Mouse (Mus musculus): ENCODE measurements around the gene Ddt. TPM values are rescaled to one million over a fixed set of nuclear protein-coding genes. Genes with fewer than 3 reads are reported as not detected.
"Not testable (repeated sequence)": the region's sequence is repeated elsewhere in the genome, so short reads cannot be mapped to it uniquely, and the experiment has no call there.

Ddt gene
- polyA plus RNA-seq, 2 experiments = 116 to 169 TPM

GRCm38 (mm10) chr10:75779206-75780174 lies 6.3 kb upstream of the Ddt start:
- no peak for ATAC-seq (ENCODE audit: insufficient read depth)
- WGBS (ENCODE audit: insufficient replicate concordance) = 29% methylated on average over 15 of the region's 15 CpGs
- no peak overlapping the region for H3K4me3 ChIP-seq (ENCODE audit: insufficient read depth in 1 of 2, low read depth in 2 of 2, low read length in 2 of 2)

GRCm38 (mm10) chr10:75777885-75778284 lies 4.7 kb upstream of the Ddt start:
- WGBS (ENCODE audit: insufficient replicate concordance) = 54% methylated on average over 2 of the region's 2 CpGs
- Histone ChIP-seq H3K9me3 (ENCODE audit: control insufficient read depth, low read length) (no peaks in the 10 kb centered on the region), H3K27ac (no peak overlapping the region), H3K4me3 (ENCODE audit: insufficient read depth in 1 of 2, low read depth in 2 of 2, low read length in 2 of 2) (no peak overlapping the region), H3K36me3 (replicated peaks; ENCODE audit: control insufficient read depth, insufficient read depth, low read depth) (no peaks in the 10 kb centered on the region), H3K27me3 (ENCODE audit: control insufficient read depth, insufficient read depth, low read length) (peaks cover 25% of the 10 kb centered on the region), H3K9ac (replicated peaks) (no peak overlapping the region), H3K4me1 (replicated peaks; ENCODE audit: control insufficient read depth in 2 of 2, insufficient read depth in 2 of 2, low read length in 1 of 2) (peaks cover 4 to 7% of the 10 kb centered on the region in 2 experiments), H3K4me2 (ENCODE audit: low read depth) (no peak overlapping the region)
- no peak for DNase-seq (ENCODE audit: low read depth in 3 of 3, low spot score in 3 of 3)
- TF ChIP-seq CTCF (IDR thresholded peaks at IDR 0.05; ENCODE audit: low read depth) (no peak), EP300 (IDR thresholded peaks at IDR 0.05; ENCODE audit: low read depth) (no peak)
- ATAC-seq (ENCODE audit: insufficient read depth) = no peak

More at GRCm38 (mm10) chr10:75779206-75780174, 6.3 kb upstream of the Ddt start:
- no peak for DNase-seq (ENCODE audit: low read depth in 3 of 3, low spot score in 3 of 3)
- H3K9ac ChIP-seq (replicated peaks) = no peak overlapping the region
- peaks cover 25% of the 10 kb centered on the region for H3K27me3 ChIP-seq (ENCODE audit: control insufficient read depth, insufficient read depth, low read length)
- H3K4me2 ChIP-seq (ENCODE audit: low read depth) = peak overlapping the region; percentile 49; the same call in 1 of the 2 replicates
- no peak for TF ChIP-seq CTCF (IDR thresholded peaks at IDR 0.05; ENCODE audit: low read depth)
- no peak for TF ChIP-seq EP300 (IDR thresholded peaks at IDR 0.05; ENCODE audit: low read depth)
- H3K4me1 ChIP-seq (replicated peaks; ENCODE audit: control insufficient read depth in 2 of 2, insufficient read depth in 2 of 2, low read length in 1 of 2) = peaks cover 0 to 2% of the 10 kb centered on the region in 2 experiments; a peak in 1 of 4 replicates
- H3K9me3 ChIP-seq (ENCODE audit: control insufficient read depth, low read length) = no peaks in the 10 kb centered on the region
- no peak overlapping the region for H3K27ac ChIP-seq
- H3K36me3 ChIP-seq (replicated peaks; ENCODE audit: control insufficient read depth, insufficient read depth, low read depth) = no peaks in the 10 kb centered on the region

- Histone ChIP-seq H3K9ac (replicated peaks) (no peak overlapping the region), H3K4me2 (ENCODE audit: low read depth) (no peak overlapping the region), H3K27ac (no peak overlapping the region), H3K9me3 (ENCODE audit: control insufficient read depth, low read length) (no peaks in the 10 kb centered on the region), H3K36me3 (replicated peaks; ENCODE audit: control insufficient read depth, insufficient read depth, low read depth) (no peaks in the 10 kb centered on the region), H3K4me3 (ENCODE audit: insufficient read depth in 1 of 2, low read depth in 2 of 2, low read length in 2 of 2) (no peak overlapping the region), H3K4me1 (replicated peaks; ENCODE audit: control insufficient read depth in 2 of 2, insufficient read depth in 2 of 2, low read length in 1 of 2) (peaks cover 4 to 7% of the 10 kb centered on the region in 2 experiments), H3K27me3 (ENCODE audit: control insufficient read depth, insufficient read depth, low read length) (peaks cover 25% of the 10 kb centered on the region)
- DNase-seq (ENCODE audit: low read depth in 3 of 3, low spot score in 3 of 3) (no peak), ATAC-seq (ENCODE audit: insufficient read depth) (no peak)
- TF ChIP-seq CTCF (IDR thresholded peaks at IDR 0.05; ENCODE audit: low read depth) (no peak), EP300 (IDR thresholded peaks at IDR 0.05; ENCODE audit: low read depth) (no peak)
- WGBS (ENCODE audit: insufficient replicate concordance) = 69% methylated on average over 6 of the region's 6 CpGs
These were observed 3.3 kb upstream of the Ddt start for GRCm38 (mm10) chr10:75776562-75776961.

- DNase-seq (ENCODE audit: low read depth in 3 of 3, low spot score in 3 of 3) = no peak
These were observed 1.4 kb upstream of the Ddt start for GRCm38 (mm10) chr10:75774587-75774986.

GRCm38 (mm10) chr10:75774102-75774501 lies 888 bp upstream of the Ddt start:
- ATAC-seq (ENCODE audit: insufficient read depth) (no peak), DNase-seq (ENCODE audit: low read depth in 3 of 3, low spot score in 3 of 3) (no peak)
- Histone ChIP-seq H3K4me2 (ENCODE audit: low read depth) (no peak overlapping the region), H3K27me3 (ENCODE audit: control insufficient read depth, insufficient read depth, low read length) (peaks cover 1% of the 10 kb centered on the region), H3K27ac (no peak overlapping the region), H3K36me3 (replicated peaks; ENCODE audit: control insufficient read depth, insufficient read depth, low read depth) (no peaks in the 10 kb centered on the region), H3K4me1 (replicated peaks; ENCODE audit: control insufficient read depth in 2 of 2, insufficient read depth in 2 of 2, low read length in 1 of 2) (peaks cover 4 to 5% of the 10 kb centered on the region in 2 experiments), H3K9me3 (ENCODE audit: control insufficient read depth, low read length) (no peaks in the 10 kb centered on the region), H3K4me3 (ENCODE audit: insufficient read depth in 1 of 2, low read depth in 2 of 2, low read length in 2 of 2) (no peak overlapping the region), H3K9ac (replicated peaks) (no peak overlapping the region)
- 72% methylated on average over 5 of the region's 5 CpGs for WGBS (ENCODE audit: insufficient replicate concordance)
- TF ChIP-seq CTCF (IDR thresholded peaks at IDR 0.05; ENCODE audit: low read depth) (no peak), EP300 (IDR thresholded peaks at IDR 0.05; ENCODE audit: low read depth) (no peak)

More at GRCm38 (mm10) chr10:75774587-75774986, 1.4 kb upstream of the Ddt start:
- H3K4me1 ChIP-seq (replicated peaks; ENCODE audit: control insufficient read depth in 2 of 2, insufficient read depth in 2 of 2, low read length in 1 of 2) = peaks cover 4 to 5% of the 10 kb centered on the region in 2 experiments
- H3K27me3 ChIP-seq (ENCODE audit: control insufficient read depth, insufficient read depth, low read length) = peaks cover 6% of the 10 kb centered on the region
- TF ChIP-seq CTCF (IDR thresholded peaks at IDR 0.05; ENCODE audit: low read depth) (no peak), EP300 (IDR thresholded peaks at IDR 0.05; ENCODE audit: low read depth) (no peak)
- no peaks in the 10 kb centered on the region for H3K36me3 ChIP-seq (replicated peaks; ENCODE audit: control insufficient read depth, insufficient read depth, low read depth)
- H3K9me3 ChIP-seq (ENCODE audit: control insufficient read depth, low read length) = no peaks in the 10 kb centered on the region
- ATAC-seq (ENCODE audit: insufficient read depth) = no peak
- H3K9ac ChIP-seq (replicated peaks) = no peak overlapping the region
- no peak overlapping the region for H3K27ac ChIP-seq
- WGBS (ENCODE audit: insufficient replicate concordance) = 75% methylated on average over 9 of the region's 9 CpGs
- H3K4me2 ChIP-seq (ENCODE audit: low read depth) = no peak overlapping the region
- no peak overlapping the region for H3K4me3 ChIP-seq (ENCODE audit: insufficient read depth in 1 of 2, low read depth in 2 of 2, low read length in 2 of 2)

- not testable (repeated sequence) for H3K27ac ChIP-seq; H3K4me3 ChIP-seq (ENCODE audit: insufficient read depth in 1 of 2, low read depth in 2 of 2, low read length in 2 of 2); H3K4me2 ChIP-seq (ENCODE audit: low read depth); H3K9ac ChIP-seq (replicated peaks); ATAC-seq (ENCODE audit: insufficient read depth); DNase-seq (ENCODE audit: low read depth in 3 of 3, low spot score in 3 of 3); H3K27me3 ChIP-seq (ENCODE audit: control insufficient read depth, insufficient read depth, low read length); H3K36me3 ChIP-seq (replicated peaks; ENCODE audit: control insufficient read depth, insufficient read depth, low read depth); H3K9me3 ChIP-seq (ENCODE audit: control insufficient read depth, low read length)
- WGBS (ENCODE audit: insufficient replicate concordance) = 26% methylated on average over 5 of the region's 5 CpGs
- H3K4me1 ChIP-seq (replicated peaks; ENCODE audit: control insufficient read depth in 2 of 2, insufficient read depth in 2 of 2, low read length in 1 of 2) = peaks cover 5 to 15% of the 10 kb centered on the region in 2 experiments; a peak in 3 of 4 replicates
These were observed 5.5 kb downstream of the Ddt start for GRCm38 (mm10) chr10:75767756-75768155.

Measured in liver, embryonic 14.5 days (tissue).